Mouse (Mus musculus): Measurements from ENCODE around the gene Micall2.
A peak's percentile ranks its signal among the peaks of the same experiment; 100 is the strongest.
"Not testable (repeated sequence)": the region's sequence is repeated elsewhere in the genome, so short reads cannot be mapped to it uniquely, and the experiment has no call there.

Gene Micall2

DNA sequence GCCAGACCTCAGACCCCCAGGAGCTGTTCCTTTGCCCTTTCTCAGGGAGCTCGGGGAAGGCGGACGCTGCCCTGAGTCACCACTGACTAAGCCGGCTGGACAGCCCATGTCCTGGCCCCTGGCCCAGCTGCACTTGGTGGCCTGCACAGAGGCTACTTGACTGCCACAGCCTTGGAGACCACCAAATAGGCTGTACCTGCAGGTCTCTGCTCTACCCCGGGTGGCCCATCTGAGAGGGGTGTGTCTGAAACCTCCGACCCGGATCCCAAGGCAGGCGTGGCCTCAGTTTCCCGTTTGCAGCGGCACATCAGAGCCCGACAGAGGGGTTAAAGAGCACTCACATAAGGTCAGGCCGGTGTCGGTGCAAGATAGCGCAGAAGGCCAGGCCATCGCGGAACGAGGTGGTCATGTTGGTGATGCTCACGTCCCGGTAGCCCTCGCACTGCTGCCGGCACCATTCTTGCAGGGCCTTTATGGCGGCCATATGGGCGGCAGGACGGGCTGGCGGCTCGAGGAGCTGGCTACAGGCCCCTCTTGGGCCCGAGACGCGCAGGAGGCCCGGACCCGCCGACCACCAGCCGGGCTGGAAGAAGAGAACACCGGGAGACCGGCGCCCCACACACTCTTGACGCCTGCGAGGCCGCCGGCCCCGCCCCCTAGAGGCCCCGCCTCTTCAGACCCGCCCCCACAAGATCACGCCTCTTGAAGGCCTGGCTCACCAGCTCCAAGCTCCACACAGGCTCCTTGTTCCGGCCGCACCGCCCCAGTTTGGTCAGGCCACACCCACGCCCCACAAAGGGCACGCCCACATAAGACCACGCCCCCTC, at the start of gene Micall2:
TSS of gene Micall2 (minus strand) at position 660 of the 827 bp plus-strand sequence.
- DNase-seq (ENCODE audit: low spot score in 2 of 2), result peak; percentile 90 to 95

DNA sequence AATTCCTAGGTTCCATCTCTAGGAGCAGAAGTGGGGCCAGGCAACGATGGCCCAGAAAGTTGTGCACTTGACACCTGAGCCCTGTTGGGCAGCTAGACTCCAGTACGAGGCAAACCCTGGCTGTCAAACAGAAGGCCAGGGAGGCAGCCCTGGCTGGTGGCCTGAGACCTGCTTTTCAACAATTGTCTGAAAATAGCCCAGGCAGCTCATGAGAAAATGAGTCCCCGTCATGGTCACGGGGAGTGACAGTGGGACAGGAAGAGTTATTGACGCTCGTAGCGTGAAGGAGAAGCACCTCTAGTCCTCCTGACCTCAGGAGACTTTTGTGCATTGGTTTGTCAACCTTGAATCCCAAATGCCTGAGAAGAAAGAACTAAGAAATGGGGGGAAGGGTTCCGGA, 45.3 kb upstream of the Micall2 start:
- DNase-seq (ENCODE audit: low spot score in 2 of 2), result peak; percentile 65 to 71

GRCm38 (mm10) chr5:139776966-139777365, 40.8 kb upstream of the Micall2 start:
- DNase-seq (ENCODE audit: low spot score in 2 of 2), result no peak

DNA sequence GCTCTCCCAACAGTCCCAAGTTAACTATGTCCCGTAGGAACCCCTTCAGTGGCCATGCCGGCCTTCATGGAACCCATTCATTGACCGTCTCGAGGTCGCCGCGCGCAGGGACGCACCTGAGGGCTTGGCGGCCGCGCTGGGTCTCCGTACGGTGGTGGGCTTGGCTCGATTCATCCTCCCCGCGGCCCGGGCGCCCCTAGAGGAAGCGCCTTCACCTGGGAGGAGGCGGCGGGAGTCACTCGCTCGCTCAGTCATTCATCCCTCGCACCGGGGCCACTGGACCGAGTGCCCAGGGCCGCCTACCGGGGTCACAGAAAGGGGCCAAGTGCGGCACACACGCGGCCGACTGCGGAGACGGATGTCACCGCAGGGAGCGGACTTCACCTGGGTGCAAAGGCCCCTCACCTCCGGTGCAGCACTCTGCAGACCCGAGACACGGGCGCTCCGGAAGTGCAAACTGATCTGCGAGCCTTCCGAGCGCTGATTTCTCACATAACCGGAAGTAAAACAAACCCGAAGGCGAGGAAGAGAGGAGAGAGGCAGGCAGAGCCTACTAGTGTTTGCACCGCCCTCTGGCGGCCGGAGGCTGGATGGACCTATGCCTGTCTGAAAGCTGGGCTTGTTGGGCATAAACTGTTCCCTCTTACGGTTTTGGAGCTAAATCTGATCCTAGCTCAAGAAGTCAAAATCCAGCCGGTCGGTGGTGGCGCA, 39.2 kb upstream of the Micall2 start, which contains the start of gene Ints1:
TSS of gene Ints1 (minus strand) at position 459 of the 711 bp plus-strand sequence.
- peak; percentile 94 to 95 for DNase-seq (ENCODE audit: low spot score in 2 of 2)

DNA sequence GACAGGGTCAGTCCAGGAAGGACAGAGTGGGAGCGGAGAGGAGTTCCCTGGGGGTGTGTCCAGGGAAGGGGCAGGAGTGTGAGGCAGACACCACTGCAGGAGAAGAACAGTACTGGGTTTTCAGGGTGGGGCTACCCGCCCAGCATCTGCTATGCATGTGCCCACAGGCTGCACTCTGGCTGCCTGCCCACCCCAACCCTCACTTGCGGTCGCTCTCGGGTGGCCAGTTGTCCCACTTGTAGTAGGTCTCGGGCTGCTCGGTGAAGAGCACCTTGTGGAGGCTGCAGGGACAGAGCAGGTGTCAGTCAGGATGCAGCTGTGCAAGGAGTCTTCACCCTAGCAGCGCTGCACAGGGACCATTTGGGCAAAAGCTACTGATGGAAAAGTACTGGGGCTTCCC, 32.1 kb upstream of the Micall2 start:
- no peak for DNase-seq (ENCODE audit: low spot score in 2 of 2)

DNA sequence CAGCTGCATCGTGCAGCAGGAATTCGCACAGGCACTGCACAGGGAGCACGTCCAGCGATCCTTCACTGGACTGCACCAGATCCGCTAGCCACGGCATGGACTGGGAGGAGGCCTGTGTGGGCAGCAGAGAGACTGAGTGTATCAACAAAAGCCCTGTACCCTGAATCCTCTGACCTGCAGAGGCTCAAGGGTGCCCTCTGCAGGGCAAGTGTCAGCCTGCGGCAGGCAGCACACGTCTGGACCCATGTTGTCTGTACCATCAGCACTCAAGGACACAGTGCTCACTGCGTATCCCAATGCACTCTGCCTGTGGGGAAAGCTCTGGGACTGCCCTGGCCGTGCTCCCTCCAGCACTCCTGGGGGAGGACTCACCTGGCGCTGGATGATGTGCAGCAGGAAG, 28.2 kb upstream of the Micall2 start:
- DNase-seq (ENCODE audit: low spot score in 2 of 2), result no peak

DNA sequence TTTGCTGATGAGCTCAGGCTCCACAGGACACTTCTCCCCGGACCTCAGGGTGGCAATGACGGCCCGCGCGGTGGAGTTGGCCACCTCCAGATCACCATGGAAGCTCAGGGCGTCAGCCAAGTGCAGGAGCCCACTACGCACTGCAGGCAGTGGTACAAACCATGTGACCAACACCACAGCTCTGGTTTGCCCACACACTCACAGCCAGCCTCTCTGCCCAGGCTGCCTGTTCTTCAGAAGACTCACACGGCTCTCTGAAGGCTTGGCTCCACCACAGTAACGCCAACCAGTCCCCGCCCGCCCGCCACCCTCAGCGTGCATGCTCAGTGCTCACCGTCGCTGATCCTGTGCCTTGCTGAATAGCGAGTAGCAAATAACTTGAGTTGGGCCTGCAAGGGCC, 22.0 kb upstream of the Micall2 start:
- no peak for DNase-seq (ENCODE audit: low spot score in 2 of 2)

DNA sequence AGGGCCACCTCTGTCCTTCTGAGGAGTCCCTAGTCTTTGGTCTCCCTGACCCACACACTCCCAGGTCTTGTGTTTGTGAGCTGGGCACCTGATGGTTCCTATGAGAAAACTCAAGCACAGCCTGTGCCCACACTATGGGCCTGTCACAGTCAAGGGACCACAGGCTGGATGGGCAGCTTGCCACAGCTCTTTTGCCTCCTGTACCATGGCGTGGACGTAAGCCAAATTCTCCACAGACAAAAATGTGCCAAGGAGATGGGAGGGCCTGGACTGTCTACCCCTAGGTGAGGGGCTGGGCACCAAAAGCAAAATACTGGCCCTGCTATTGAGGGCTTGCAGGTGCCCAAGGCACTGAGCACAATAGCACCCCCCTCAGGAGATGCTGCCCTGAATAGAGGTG, 20.4 kb upstream of the Micall2 start:
- no peak for DNase-seq (ENCODE audit: low spot score in 2 of 2)

GRCm38 (mm10) chr5:139756135-139756534, 20.0 kb upstream of the Micall2 start:
- DNase-seq (ENCODE audit: low spot score in 2 of 2), result no peak

DNA sequence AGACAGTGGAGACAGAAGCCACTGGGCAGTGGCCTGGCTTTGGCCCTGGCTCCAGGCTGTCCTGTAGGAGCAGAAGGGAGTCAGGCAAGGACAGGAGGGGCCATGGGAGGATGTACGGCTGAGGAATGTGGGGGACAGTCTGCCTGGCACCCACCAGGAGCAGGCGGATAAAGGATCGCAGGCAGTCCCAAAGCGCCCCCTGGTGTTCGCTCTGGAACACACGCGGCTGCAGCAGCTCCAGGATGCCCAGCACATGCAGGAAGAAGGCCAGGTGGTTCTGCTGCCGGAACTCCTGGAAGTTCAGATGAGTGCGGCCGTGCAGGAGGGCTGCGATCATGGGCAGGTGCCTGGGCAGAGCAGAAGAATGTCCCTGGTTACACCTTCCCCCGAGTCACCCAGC, 18.6 kb upstream of the Micall2 start:
- DNase-seq (ENCODE audit: low spot score in 2 of 2), result no peak

- peak in 1 of 2 experiments; percentile 30 for DNase-seq (ENCODE audit: low spot score in 2 of 2)
Measured at GRCm38 (mm10) chr5:139750535-139750934, 14.4 kb upstream of the Micall2 start.

DNA sequence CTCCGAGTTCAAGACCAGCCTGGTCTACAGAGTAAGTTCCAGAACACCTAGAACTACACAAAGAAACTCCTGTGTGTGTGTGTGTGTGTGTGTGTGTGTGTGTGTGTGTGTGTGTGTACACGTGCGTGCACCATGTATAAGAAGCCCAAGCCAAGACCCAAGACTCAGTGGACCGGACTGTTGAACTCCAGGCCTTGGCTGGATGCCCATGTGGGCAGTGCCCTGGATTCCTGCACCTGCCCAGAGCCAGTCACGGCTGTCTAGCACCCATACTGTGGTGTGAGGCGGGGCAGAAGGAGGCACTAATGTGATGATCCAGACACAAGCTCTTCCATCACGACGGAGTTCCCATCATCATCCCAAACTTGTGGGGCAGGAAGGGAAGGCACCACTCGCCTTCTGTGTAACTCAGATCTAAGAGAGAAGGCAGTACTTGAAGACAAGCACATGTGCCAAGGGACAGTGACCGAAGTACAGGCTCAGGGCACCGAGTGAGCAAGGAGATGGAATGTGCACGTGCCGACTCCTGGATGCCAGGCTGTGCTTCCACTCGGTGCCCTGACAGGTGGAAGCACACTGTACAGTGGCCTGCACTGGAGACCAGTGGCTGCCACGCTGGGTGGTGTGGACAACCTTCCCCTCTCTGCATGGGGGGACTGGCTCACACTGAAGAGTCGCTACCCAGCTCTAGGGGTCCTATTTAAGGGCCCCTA, 13.4 kb upstream of the Micall2 start:
- DNase-seq (ENCODE audit: low spot score in 2 of 2), result no peak

- DNase-seq (ENCODE audit: low spot score in 2 of 2), result peak; percentile 46 to 55
Measured at GRCm38 (mm10) chr5:139745771-139746170, 9.6 kb upstream of the Micall2 start.

DNA sequence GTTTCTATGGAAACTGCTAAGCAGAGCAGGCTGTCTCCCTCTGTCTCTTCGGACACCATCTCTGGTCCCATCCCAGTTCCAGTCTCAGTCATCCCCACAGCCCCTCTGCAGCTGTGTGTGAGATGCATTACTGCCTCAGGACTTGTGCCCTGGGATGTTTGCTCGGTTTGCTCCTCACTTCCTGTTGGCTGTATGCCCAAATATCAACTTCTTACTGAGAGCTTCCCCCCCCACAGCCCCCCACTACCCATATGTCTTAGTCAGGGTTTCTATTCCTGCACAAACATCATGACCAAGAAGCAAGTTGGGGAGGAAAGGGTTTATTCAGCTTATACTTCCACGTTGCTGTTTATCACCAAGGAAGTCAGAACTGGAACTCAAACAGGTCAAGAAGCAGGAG, 6.5 kb upstream of the Micall2 start:
- not testable (repeated sequence) for DNase-seq (ENCODE audit: low spot score in 2 of 2)

DNA sequence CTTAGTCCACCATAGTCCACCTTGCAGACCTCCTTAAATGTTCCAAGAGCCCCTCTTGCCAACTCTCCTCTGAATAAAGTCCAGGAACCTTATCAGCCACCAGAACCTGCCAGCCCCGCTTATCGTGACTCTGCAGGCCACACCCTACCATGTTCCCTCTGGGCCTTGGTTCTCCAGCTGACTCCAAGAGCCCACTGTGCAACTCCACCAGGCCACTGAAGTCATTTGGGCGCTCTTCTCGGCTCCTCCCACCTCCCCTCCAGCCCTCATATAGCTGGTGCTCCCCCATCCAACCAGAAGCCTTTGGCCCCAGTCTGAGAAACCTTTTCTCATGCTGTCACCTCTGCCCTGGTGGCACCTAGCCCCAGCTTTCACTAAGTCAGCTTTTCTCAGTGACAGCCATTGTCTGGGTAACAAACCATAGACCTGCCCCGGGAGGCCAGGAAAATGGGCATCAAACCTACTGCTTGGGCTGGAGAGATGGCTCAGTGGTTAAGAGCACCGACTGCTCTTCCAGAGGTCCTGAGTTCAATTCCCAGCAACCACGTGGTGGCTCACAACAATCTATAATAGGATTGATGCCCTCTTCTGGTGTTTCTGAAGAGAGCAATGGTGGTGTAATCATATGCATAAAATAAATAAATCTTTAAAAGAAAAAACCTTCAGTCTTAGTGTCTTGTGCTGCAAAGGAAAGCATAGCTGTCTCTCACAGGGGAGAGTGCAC, 2.6 kb upstream of the Micall2 start:
- peak; percentile 60 to 78 for DNase-seq (ENCODE audit: low spot score in 2 of 2)

DNA sequence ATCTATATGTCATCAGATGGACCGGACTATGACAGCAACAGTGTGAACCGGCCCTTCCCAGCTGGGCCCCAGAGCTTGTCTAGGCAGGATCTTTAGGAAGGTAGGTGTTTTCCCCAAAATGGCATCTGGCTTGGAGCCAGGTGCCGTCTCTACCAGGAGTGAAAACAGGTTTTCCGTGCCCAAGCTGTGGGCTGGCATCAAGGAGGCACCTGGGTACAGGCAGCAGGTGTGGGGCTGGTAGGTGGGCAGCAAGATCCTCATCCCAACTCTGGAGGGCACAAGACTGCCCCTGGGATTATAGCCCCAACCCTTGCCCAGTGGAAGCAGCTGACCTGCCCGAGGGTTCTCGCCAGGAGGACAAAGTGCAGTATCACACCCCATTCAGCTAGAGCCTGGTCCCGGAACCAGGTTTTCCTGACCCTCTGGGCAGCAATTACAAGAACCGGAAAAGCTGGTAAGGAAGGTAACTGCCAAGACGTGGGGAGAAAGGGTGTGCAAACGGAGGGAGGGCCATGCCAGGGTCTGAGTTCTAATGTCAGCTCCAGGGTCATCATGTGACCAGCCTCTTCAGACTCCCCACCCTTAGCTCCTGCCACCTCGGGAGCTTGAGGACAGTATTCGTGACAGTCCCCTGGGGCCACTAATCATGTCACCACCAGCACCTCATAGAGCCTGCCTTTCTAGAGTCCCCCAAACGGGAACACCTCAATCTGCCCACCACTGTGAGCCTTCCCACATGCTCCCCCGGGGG, 1.9 kb upstream of the Micall2 start:
- DNase-seq (ENCODE audit: low spot score in 2 of 2), result no peak

- DNase-seq (ENCODE audit: low spot score in 2 of 2), result no peak
Measured at GRCm38 (mm10) chr5:139736504-139736940, 386 bp upstream of the Micall2 start.

DNA sequence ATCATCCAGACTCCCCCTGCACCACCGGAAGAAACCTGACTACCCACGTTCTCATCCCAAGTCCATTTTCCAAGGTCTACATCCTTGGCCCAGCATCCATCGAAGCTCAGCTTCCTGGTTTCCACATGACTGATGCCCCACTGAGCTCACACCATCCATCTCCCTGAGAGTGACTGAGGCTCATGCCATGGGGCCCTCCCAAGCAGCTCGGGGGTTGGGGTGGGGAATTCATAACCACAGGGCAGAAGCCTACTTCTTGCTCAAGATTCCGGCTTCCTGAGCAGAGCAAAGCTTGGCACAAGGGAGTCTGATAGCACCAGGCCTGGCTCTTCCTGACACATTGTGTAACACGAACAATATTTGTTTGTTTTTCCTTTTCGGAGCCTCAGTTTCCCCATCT, 1.4 kb downstream of the Micall2 start:
- no peak for DNase-seq (ENCODE audit: low spot score in 2 of 2)

DNA sequence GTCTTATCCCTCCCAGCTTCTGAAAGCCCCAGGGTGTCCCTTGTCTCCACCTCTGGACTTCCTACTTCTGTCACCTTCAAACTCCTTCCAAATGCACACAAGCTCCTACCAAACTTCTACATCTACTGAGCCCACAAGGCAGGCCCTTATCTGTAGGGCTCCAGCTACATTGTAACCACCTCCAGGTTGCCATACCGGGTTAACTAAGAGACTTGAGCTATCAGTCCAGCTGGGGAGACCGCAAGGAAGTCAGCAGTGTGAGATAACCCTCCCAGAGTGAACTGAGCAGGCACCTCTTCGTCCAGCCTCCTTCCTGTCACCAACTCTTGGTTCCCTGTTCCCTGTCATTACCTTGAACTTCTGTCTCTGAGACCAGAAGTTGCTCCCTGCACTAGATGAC, 2.1 kb downstream of the Micall2 start:
- DNase-seq (ENCODE audit: low spot score in 2 of 2), result peak; percentile 41 to 68

- peak; percentile 32 to 34 for DNase-seq (ENCODE audit: low spot score in 2 of 2)
Measured at GRCm38 (mm10) chr5:139732634-139733107, 3.5 kb downstream of the Micall2 start.

All from spleen, postnatal 36 days (tissue).